Mouse (Mus musculus) MEL (cell line): ENCODE measurements around the gene Chid1. TPM values are rescaled to one million over a fixed set of nuclear protein-coding genes. Genes with fewer than 3 reads are reported as not detected.

Source experiments
- DNase-seq: peaks from one replicate; pipeline ENCODE4 v3.0.0; 2011; ENCODE audit warnings: low read depth, low spot score
- H3K27ac ChIP-seq: 2 replicates; pipeline ENCODE4 v1.5.1; 2012; ENCODE audit warnings: low read depth, mild to moderate bottlenecking, control low read depth, low read length, moderate library complexity; ENCODE audit not compliant: control insufficient read depth
- H3K27me3 ChIP-seq, 2 experiments: fragments of 150-350 bp in 1 of 2; sonication (generic) in 1 of 2; 2 replicates each; pipeline ENCODE4 v1.6.1; 2012; ENCODE audit warnings: low read length in 2 of 2, mild to moderate bottlenecking in 2 of 2, improper control_type of control experiment in 1 of 2, moderate library complexity in 1 of 2; ENCODE audit not compliant: insufficient read depth in 2 of 2, control insufficient read depth in 1 of 2
- H3K36me3 ChIP-seq, 2 experiments: 2 replicates each; pipeline ENCODE4 v1.6.1; 2012 to 2014; ENCODE audit warnings: low read length in 2 of 2, improper control_type of control experiment in 1 of 2, inconsistent platforms in 1 of 2, mild to moderate bottlenecking in 1 of 2; ENCODE audit not compliant: insufficient read depth in 2 of 2, control insufficient read depth in 1 of 2
- H3K4me1 ChIP-seq, 2 experiments: fragments of 150-350 bp in 1 of 2; sonication (generic) in 1 of 2; 2 replicates each; pipeline ENCODE4 v1.6.1; 2012; ENCODE audit warnings: low read length in 2 of 2, improper control_type of control experiment in 1 of 2, mild to moderate bottlenecking in 1 of 2; ENCODE audit not compliant: insufficient read depth in 2 of 2, control insufficient read depth in 1 of 2
- H3K4me3 ChIP-seq, 2 experiments: fragments of 150-350 bp in 1 of 2; sonication (generic) in 1 of 2; 2 replicates each; pipeline ENCODE4 v1.5.1; 2012; ENCODE audit warnings: low read depth in 2 of 2, low read length in 2 of 2, mild to moderate bottlenecking in 2 of 2, moderate library complexity in 2 of 2, control low read depth in 1 of 2, improper control_type of control experiment in 1 of 2; ENCODE audit not compliant: control insufficient read depth in 1 of 2, insufficient read depth in 1 of 2
- H3K79me2 ChIP-seq: 2 replicates; pipeline ENCODE4 v1.6.1; 2012; ENCODE audit warnings: mild to moderate bottlenecking, low read length, moderate library complexity; ENCODE audit not compliant: control insufficient read depth, poor library complexity, insufficient read depth
- H3K9ac ChIP-seq: 2 replicates; pipeline ENCODE4 v1.6.1; 2012; ENCODE audit warnings: low read depth, mild to moderate bottlenecking, control low read depth, low read length, moderate library complexity; ENCODE audit not compliant: control insufficient read depth, poor library complexity, severe bottlenecking
- H3K9me3 ChIP-seq: fragments of 150-350 bp; sonication (generic); replicated peaks from 2 replicates; pipeline ENCODE4 v1.6.1; 2012; ENCODE audit warnings: mild to moderate bottlenecking, low read length, improper control_type of control experiment, moderate library complexity; ENCODE audit not compliant: insufficient read depth
- CHD1 ChIP-seq: IDR thresholded peaks from 2 replicates; pipeline ENCODE4 v1.6.1; 2012; ENCODE audit warnings: low read depth, mild to moderate bottlenecking, inconsistent platforms, low read length, improper control_type of control experiment
- CHD2 ChIP-seq: IDR thresholded peaks from 2 replicates; pipeline ENCODE4 v1.6.1; 2011; ENCODE audit warnings: low read length, improper control_type of control experiment
- CTCF ChIP-seq, 3 experiments: IDR thresholded peaks in 2 of 3; conservative IDR thresholded peaks in 1 of 3; 2 replicates each; pipeline ENCODE4 v1.5.1; 2011 to 2012; ENCODE audit warnings: low read length in 3 of 3, low read depth in 2 of 3, mild to moderate bottlenecking in 2 of 3, improper control_type of control experiment in 1 of 3, inconsistent platforms in 1 of 3, mixed read lengths in 1 of 3, moderate library complexity in 1 of 3; ENCODE audit not compliant: control insufficient read depth in 1 of 3, insufficient read depth in 1 of 3, poor library complexity in 1 of 3, severe bottlenecking in 1 of 3
- E2F4 ChIP-seq: IDR thresholded peaks from 2 replicates; pipeline ENCODE4 v1.6.1; 2011; ENCODE audit warnings: low read depth, low read length, improper control_type of control experiment, borderline replicate concordance
- ELF1 ChIP-seq: IDR thresholded peaks from 2 replicates; pipeline ENCODE4 v1.6.1; 2014; ENCODE audit warnings: low read depth, mild to moderate bottlenecking, inconsistent platforms, low read length, improper control_type of control experiment, moderate library complexity
- GATA1 ChIP-seq: IDR thresholded peaks from 2 replicates; pipeline ENCODE4 v1.6.1; 2011; ENCODE audit warnings: low read depth, low read length, improper control_type of control experiment
- HCFC1 ChIP-seq: IDR thresholded peaks from 2 replicates; pipeline ENCODE4 v1.6.1; 2012; ENCODE audit warnings: low read depth, mild to moderate bottlenecking, inconsistent platforms, low read length, improper control_type of control experiment, moderate library complexity
- JUND ChIP-seq: IDR thresholded peaks from 2 replicates; pipeline ENCODE4 v1.6.1; 2011; ENCODE audit warnings: low read depth, mild to moderate bottlenecking, improper control_type of control experiment, low read length
- MAFK ChIP-seq: IDR thresholded peaks from 2 replicates; pipeline ENCODE4 v1.6.1; 2011; ENCODE audit warnings: low read depth, mild to moderate bottlenecking, low read length, improper control_type of control experiment, borderline replicate concordance
- MAX ChIP-seq: IDR thresholded peaks from 2 replicates; pipeline ENCODE4 v1.6.1; 2011; ENCODE audit warnings: low read length, improper control_type of control experiment
- MAZ ChIP-seq: IDR thresholded peaks from 2 replicates; pipeline ENCODE4 v1.6.1; 2012; ENCODE audit warnings: low read depth, mild to moderate bottlenecking, inconsistent platforms, low read length, improper control_type of control experiment
- MYC ChIP-seq: IDR thresholded peaks from 2 replicates; pipeline ENCODE4 v1.6.1; 2011; ENCODE audit warnings: low read depth, mild to moderate bottlenecking, low read length, improper control_type of control experiment, moderate library complexity
- NELFE ChIP-seq: IDR thresholded peaks from 2 replicates; pipeline ENCODE4 v1.6.1; 2011; ENCODE audit warnings: low read depth, low read length, improper control_type of control experiment
- POLR2A ChIP-seq, 2 experiments: IDR thresholded peaks; 2 replicates each; pipeline ENCODE4 v1.6.1; 2011 to 2012; ENCODE audit warnings: low read length in 2 of 2, mild to moderate bottlenecking in 2 of 2, control low read depth in 1 of 2, improper control_type of control experiment in 1 of 2, low read depth in 1 of 2, moderate library complexity in 1 of 2; ENCODE audit not compliant: control insufficient read depth in 1 of 2, insufficient read depth in 1 of 2, poor library complexity in 1 of 2
- POLR2AphosphoS5 ChIP-seq: IDR thresholded peaks from 2 replicates; pipeline ENCODE4 v1.6.1; 2012; ENCODE audit warnings: low read depth, borderline replicate concordance, mild to moderate bottlenecking, inconsistent platforms, low read length, moderate library complexity, mixed read lengths
- RAD21 ChIP-seq: IDR thresholded peaks from 2 replicates; pipeline ENCODE4 v1.6.1; 2011; ENCODE audit warnings: mild to moderate bottlenecking, low read depth, low read length, improper control_type of control experiment
- SMC3 ChIP-seq: IDR thresholded peaks from 2 replicates; pipeline ENCODE4 v1.6.1; 2011; ENCODE audit warnings: low read depth, low read length, improper control_type of control experiment
- USF1 ChIP-seq: IDR thresholded peaks from 2 replicates; pipeline ENCODE4 v1.6.1; 2014; ENCODE audit warnings: low read depth, mild to moderate bottlenecking, inconsistent platforms, low read length, improper control_type of control experiment, moderate library complexity
- USF2 ChIP-seq, 2 experiments: IDR thresholded peaks; 2 replicates each; pipeline ENCODE4 v1.6.1; 2011 to 2012; ENCODE audit warnings: improper control_type of control experiment in 2 of 2, low read length in 2 of 2, borderline replicate concordance in 1 of 2, inconsistent platforms in 1 of 2, low read depth in 1 of 2, mild to moderate bottlenecking in 1 of 2; ENCODE audit not compliant: insufficient read depth in 1 of 2
- ZC3H11A ChIP-seq: IDR thresholded peaks from 2 replicates; pipeline ENCODE4 v1.6.1; 2012; ENCODE audit warnings: low read depth, mild to moderate bottlenecking, inconsistent platforms, low read length, improper control_type of control experiment
- polyA plus RNA-seq, 2 experiments: library from polyadenylated mRNA; stranded (reverse) in 1 of 2; unstranded in 1 of 2; fragments of >175 nt in 1 of 2; fragments of >200 nt in 1 of 2; gene quantifications; 2 replicates each; pipeline versions ENCODE4 v1.2.1 to v1.2.4; 2012; ENCODE audit warnings: low replicate concordance in 2 of 2, low read depth in 1 of 2; ENCODE audit not compliant: insufficient read length in 2 of 2, insufficient read depth in 1 of 2, missing spikeins in 1 of 2
- total RNA-seq: library from RNA; depleted of rRNA; stranded (reverse); fragments of 300-350 nt; gene quantifications from 2 replicates; pipeline ENCODE4 v1.2.3, GENCODE M21; 2012

Chid1 gene
- total and polyA plus RNA-seq, 3 experiments: 36.1 to 46.7 TPM; not detected in 1

- Histone ChIP-seq H3K79me2 (peaks cover 6% of the 10 kb centered on the region), H3K36me3 (peaks cover 0 to under 1% of the 10 kb centered on the region in 2 experiments; a peak in 1 of 4 replicates), H3K27me3 (no peaks in the 10 kb centered on the region), H3K27ac (no peak overlapping the region), H3K4me1 (peaks cover 0 to 4% of the 10 kb centered on the region in 2 experiments; a peak in 2 of 4 replicates), H3K9me3 (no peaks in the 10 kb centered on the region), H3K9ac (no peak overlapping the region), H3K4me3 (no peak overlapping the region)
- DNase-seq: no peak
- TF ChIP-seq ELF1 (no peak), CTCF (IDR thresholded peaks at IDR 0.05 in 2 of 3, conservative IDR thresholded peaks at IDR 0.05 in 1 of 3; ENCODE audit: control insufficient read depth in 1 of 3, insufficient read depth in 1 of 3, low read depth in 2 of 3, low read length in 3 of 3, poor library complexity in 1 of 3, severe bottlenecking in 1 of 3) (no peak), POLR2A (IDR thresholded peaks at IDR 0.05; ENCODE audit: control insufficient read depth in 1 of 2, insufficient read depth in 1 of 2, low read depth in 1 of 2, low read length in 2 of 2, poor library complexity in 1 of 2) (no peak), MYC (no peak), RAD21 (no peak), USF1 (no peak), MAX (no peak), USF2 (IDR thresholded peaks at IDR 0.05; ENCODE audit: borderline replicate concordance in 1 of 2, insufficient read depth in 1 of 2, low read depth in 1 of 2, low read length in 2 of 2) (no peak), SMC3 (no peak), MAZ (no peak), JUND (no peak), CHD2 (no peak), HCFC1 (no peak)
Observed at GRCm38 (mm10) chr7:141482531-141483024, 57.1 kb downstream of the Chid1 start.

DNA sequence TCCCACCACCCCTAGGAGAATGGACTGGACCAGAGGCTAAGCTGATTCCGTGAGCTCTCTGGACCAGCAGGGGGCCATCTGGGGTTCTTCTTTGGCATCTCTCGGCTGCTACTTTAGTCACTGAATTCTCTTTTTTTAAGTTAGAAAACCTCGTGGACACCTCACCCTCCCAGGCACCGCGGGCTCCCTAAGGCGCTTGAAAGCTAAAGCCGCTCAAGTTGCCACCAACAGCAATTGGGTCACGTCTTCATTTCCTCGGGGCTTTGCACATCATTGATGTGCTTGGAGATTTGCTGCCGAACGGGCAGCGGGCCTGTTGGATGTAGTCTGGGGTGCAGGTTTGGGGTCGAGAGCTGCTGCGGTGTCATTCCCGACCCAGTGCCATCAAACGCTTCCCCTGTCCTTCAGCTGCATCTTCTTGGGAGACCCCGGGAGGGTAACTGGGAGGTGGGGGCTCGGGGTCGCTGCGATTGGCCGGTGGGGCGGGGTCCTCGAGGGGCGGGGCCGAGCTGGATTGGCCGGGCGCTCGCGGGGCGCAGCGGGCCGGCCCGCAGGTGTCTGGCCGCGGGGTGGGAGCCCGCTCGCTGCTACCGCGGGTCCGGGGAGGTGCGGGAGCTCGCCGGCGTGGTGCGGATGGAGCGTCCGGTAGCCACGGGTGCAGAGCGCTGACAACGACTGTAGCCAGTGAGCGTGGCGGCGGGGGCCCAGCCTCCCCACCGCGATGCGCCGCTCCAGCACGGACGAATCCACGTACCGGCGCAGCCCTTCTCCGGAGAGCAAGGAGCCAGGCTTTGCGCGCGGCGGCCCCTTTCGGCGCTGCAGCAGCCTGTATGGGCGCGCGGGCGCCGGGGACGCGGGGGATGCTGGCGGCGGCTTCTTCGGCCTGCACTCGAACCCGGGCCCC is 57.9 kb downstream of the Chid1 start:
- Histone ChIP-seq H3K79me2 (peaks cover 14% of the 10 kb centered on the region), H3K4me1 (peaks cover 0 to 12% of the 10 kb centered on the region in 2 experiments; a peak in 3 of 4 replicates), H3K36me3 (peaks cover 0 to 7% of the 10 kb centered on the region in 2 experiments; a peak in 2 of 4 replicates)
- no peak for DNase-seq
- no peak for TF ChIP-seq MAFK
- no peak for TF ChIP-seq NELFE
- no peak for TF ChIP-seq GATA1
- TF ChIP-seq ZC3H11A: no peak
- TF ChIP-seq POLR2A (IDR thresholded peaks at IDR 0.05; ENCODE audit: control insufficient read depth in 1 of 2, insufficient read depth in 1 of 2, low read depth in 1 of 2, low read length in 2 of 2, poor library complexity in 1 of 2): no peak
- TF ChIP-seq E2F4: no peak
- no peak for TF ChIP-seq CHD2
- TF ChIP-seq CHD1: no peak
- no peak for TF ChIP-seq USF1
- TF ChIP-seq ELF1: no peak
- no peak for TF ChIP-seq POLR2AphosphoS5
- TF ChIP-seq, all 39 proteins: peak for 0
- no peaks in the 10 kb centered on the region for H3K27me3 ChIP-seq
- no peak overlapping the region for H3K27ac ChIP-seq
- no peak overlapping the region for H3K4me3 ChIP-seq
- no peak overlapping the region for H3K9ac ChIP-seq
- no peaks in the 10 kb centered on the region for H3K9me3 ChIP-seq
